Mouse (Mus musculus) spleen, adult 2 months (tissue): ENCODE measurements around the gene Ephb1.

Experiments used
- CTCF ChIP-seq: fragments of 200-500 bp; IDR thresholded peaks from 2 replicates; pipeline ENCODE4 v1.5.1; 2011; ENCODE audit warnings: mild to moderate bottlenecking, inconsistent platforms; ENCODE audit not compliant: insufficient read depth, insufficient read length, insufficient replicate concordance; ENCODE audit errors: extremely low read depth
- POLR2A ChIP-seq: fragments of 200-500 bp; IDR thresholded peaks from 2 replicates; pipeline ENCODE4 v1.6.1; 2011; ENCODE audit warnings: low read depth, low read length, inconsistent platforms

DNA sequence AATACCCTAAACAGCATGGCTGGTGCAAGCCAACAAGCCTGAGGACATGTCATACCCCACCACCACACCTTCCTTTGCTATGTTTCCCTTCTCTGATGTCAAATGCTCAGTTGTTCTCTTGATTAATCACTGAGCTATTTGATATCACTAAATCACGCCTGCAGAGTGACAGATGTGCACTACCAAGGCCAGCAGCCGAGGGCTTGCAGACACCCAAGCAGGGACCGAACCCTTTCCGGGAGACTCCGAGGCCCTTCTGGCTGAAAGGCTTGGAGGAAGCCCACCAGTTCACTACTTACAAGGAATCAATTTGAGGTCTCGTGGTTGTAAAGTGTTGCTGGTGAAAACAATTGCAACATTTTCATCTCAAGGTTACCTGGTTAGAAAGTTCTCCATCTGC is 3.5 kb upstream of the Ephb1 start:
- TF ChIP-seq POLR2A: no peak
- TF ChIP-seq CTCF: no peak
